Mouse (Mus musculus) hindbrain, embryonic 10.5 days (tissue): Measurements from ENCODE around the gene 3100002H09Rik. TPM values are rescaled to one million over a fixed set of nuclear protein-coding genes. Genes with fewer than 3 reads are reported as not detected.
A peak's percentile ranks its signal among the peaks of the same experiment; 100 is the strongest.

Experiments
- DNase-seq: peaks from one replicate; pipeline ENCODE4 v3.0.0-alpha.2; 2017; ENCODE audit warnings: low spot score
- H3K27ac ChIP-seq: fragments of 300-500 bp; sonication (generic); 2 replicates; pipeline ENCODE4 v1.5.1; 2016; ENCODE audit warnings: mild to moderate bottlenecking, moderate library complexity
- H3K27me3 ChIP-seq: fragments of 300-500 bp; sonication (generic); 2 replicates; pipeline ENCODE4 v1.6.1; 2016; ENCODE audit warnings: mild to moderate bottlenecking; ENCODE audit not compliant: poor library complexity, insufficient read depth, severe bottlenecking
- H3K36me3 ChIP-seq: fragments of 300-500 bp; sonication (generic); 2 replicates; pipeline ENCODE4 v1.6.1; 2016; ENCODE audit warnings: mild to moderate bottlenecking, moderate library complexity
- H3K4me1 ChIP-seq: fragments of 300-500 bp; sonication (generic); replicated peaks from 2 replicates; pipeline ENCODE4 v1.6.1; 2016; ENCODE audit warnings: mild to moderate bottlenecking
- H3K4me3 ChIP-seq: fragments of 300-500 bp; sonication (generic); 2 replicates; pipeline ENCODE4 v1.5.1; 2016; ENCODE audit warnings: mild to moderate bottlenecking, moderate library complexity
- H3K9me3 ChIP-seq: fragments of 300-500 bp; sonication (generic); 2 replicates; pipeline ENCODE4 v1.6.1; 2016; ENCODE audit warnings: mild to moderate bottlenecking, moderate library complexity
- WGBS: fragments of 180-500 bp; shearing (Covaris S2); methylation state at CpG from one replicate; pipeline ENCODE4 v1.1.7; 2016; 5-methylcytosine and 5-hydroxymethylcytosine counted together
- polyA plus RNA-seq: library from polyadenylated mRNA; unstranded; fragments of >200 nt; fragmentation: Nextera tagmentation; extraction: Ambion mirVana; gene quantifications from 2 replicates; pipeline ENCODE4 v1.2.1, GENCODE M21; 2016

The 3100002H09Rik gene
- polyA plus RNA-seq, 1 experiment from 2014 or later, result not detected

GRCm38 (mm10) chr4:124633281-124633680 is 22.7 kb upstream of the 3100002H09Rik start:
- Histone ChIP-seq H3K36me3 (no peaks in the 10 kb centered on the region), H3K4me1 (peaks cover 7% of the 10 kb centered on the region; the same call in 1 of the 2 replicates), H3K27me3 (peaks cover 28% of the 10 kb centered on the region), H3K27ac (no peak overlapping the region), H3K9me3 (no peaks in the 10 kb centered on the region), H3K4me3 (no peak overlapping the region)
- WGBS, result 6% methylated on average over 9 of the region's 9 CpGs
- DNase-seq, result peak; percentile 57

GRCm38 (mm10) chr4:124632856-124633255 is 22.3 kb upstream of the 3100002H09Rik start:
- Histone ChIP-seq H3K27ac (no peak overlapping the region), H3K36me3 (no peaks in the 10 kb centered on the region), H3K9me3 (no peaks in the 10 kb centered on the region), H3K27me3 (peaks cover 28% of the 10 kb centered on the region), H3K4me3 (no peak overlapping the region), H3K4me1 (peaks cover 7% of the 10 kb centered on the region; the same call in 1 of the 2 replicates)
- DNase-seq, result no peak
- WGBS, result 75% methylated on average over 10 of the region's 10 CpGs

GRCm38 (mm10) chr4:124631456-124631855 is 20.9 kb upstream of the 3100002H09Rik start:
- Histone ChIP-seq H3K27me3 (peaks cover 18% of the 10 kb centered on the region), H3K4me3 (no peak overlapping the region), H3K4me1 (peaks cover 11% of the 10 kb centered on the region), H3K27ac (no peak overlapping the region), H3K9me3 (no peaks in the 10 kb centered on the region), H3K36me3 (no peaks in the 10 kb centered on the region)
- DNase-seq, result no peak
- 61% methylated on average over 4 of the region's 4 CpGs for WGBS

- WGBS, result 88% methylated on average over 1 of the region's 1 CpGs
- no peak overlapping the region for H3K4me3 ChIP-seq
- H3K27me3 ChIP-seq, result peaks cover 14% of the 10 kb centered on the region
- H3K27ac ChIP-seq, result peak overlapping the region; percentile 56; the same call in 1 of the 2 replicates
- no peaks in the 10 kb centered on the region for H3K36me3 ChIP-seq
- no peaks in the 10 kb centered on the region for H3K9me3 ChIP-seq
- peaks cover 33% of the 10 kb centered on the region for H3K4me1 ChIP-seq
- DNase-seq, result no peak
Measured at GRCm38 (mm10) chr4:124626836-124627235, 16.2 kb upstream of the 3100002H09Rik start.

- 23% methylated on average over 7 of the region's 7 CpGs for WGBS
- Histone ChIP-seq H3K27me3 (peaks cover 27% of the 10 kb centered on the region), H3K4me1 (peaks cover 34% of the 10 kb centered on the region), H3K27ac (peak overlapping the region; percentile 72), H3K36me3 (no peaks in the 10 kb centered on the region), H3K4me3 (no peak overlapping the region), H3K9me3 (no peaks in the 10 kb centered on the region)
- no peak for DNase-seq
Measured at GRCm38 (mm10) chr4:124624111-124624581, 13.5 kb upstream of the 3100002H09Rik start.

GRCm38 (mm10) chr4:124622566-124622965 is 12.0 kb upstream of the 3100002H09Rik start:
- WGBS, result 89% methylated on average over 5 of the region's 5 CpGs
- H3K27ac ChIP-seq, result no peak overlapping the region
- peaks cover 36% of the 10 kb centered on the region for H3K27me3 ChIP-seq
- no peaks in the 10 kb centered on the region for H3K9me3 ChIP-seq
- H3K36me3 ChIP-seq, result no peaks in the 10 kb centered on the region
- no peak for DNase-seq
- no peak overlapping the region for H3K4me3 ChIP-seq
- H3K4me1 ChIP-seq, result peaks cover 49% of the 10 kb centered on the region

- H3K4me3 ChIP-seq, result no peak overlapping the region
- H3K27ac ChIP-seq, result no peak overlapping the region
- no peaks in the 10 kb centered on the region for H3K36me3 ChIP-seq
- H3K9me3 ChIP-seq, result no peaks in the 10 kb centered on the region
- no peak for DNase-seq
- H3K27me3 ChIP-seq, result peaks cover 43% of the 10 kb centered on the region
- WGBS, result 74% methylated on average over 11 of the region's 11 CpGs
- H3K4me1 ChIP-seq, result peaks cover 54% of the 10 kb centered on the region
Measured at GRCm38 (mm10) chr4:124621406-124621805, 10.8 kb upstream of the 3100002H09Rik start.

- H3K4me3 ChIP-seq, result peak overlapping the region; percentile 18
- H3K27me3 ChIP-seq, result peaks cover 49% of the 10 kb centered on the region
Measured at GRCm38 (mm10) chr4:124618599-124618998, 8.0 kb upstream of the 3100002H09Rik start.

GRCm38 (mm10) chr4:124616636-124617035 is 6.0 kb upstream of the 3100002H09Rik start:
- no peak overlapping the region for H3K4me3 ChIP-seq
- peaks cover 61% of the 10 kb centered on the region for H3K4me1 ChIP-seq
- WGBS, result 54% methylated on average over 1 of the region's 1 CpGs
- no peaks in the 10 kb centered on the region for H3K36me3 ChIP-seq
- peaks cover 55% of the 10 kb centered on the region for H3K27me3 ChIP-seq
- DNase-seq, result no peak
- no peak overlapping the region for H3K27ac ChIP-seq
- H3K9me3 ChIP-seq, result no peaks in the 10 kb centered on the region

More at GRCm38 (mm10) chr4:124618599-124618998, 8.0 kb upstream of the 3100002H09Rik start:
- DNase-seq, result peak; percentile 45
- 10% methylated on average over 16 of the region's 16 CpGs for WGBS
- Histone ChIP-seq H3K27ac (peak overlapping the region; percentile 77), H3K36me3 (no peaks in the 10 kb centered on the region), H3K9me3 (no peaks in the 10 kb centered on the region), H3K4me1 (peaks cover 57% of the 10 kb centered on the region)

GRCm38 (mm10) chr4:124615986-124616385 is 5.4 kb upstream of the 3100002H09Rik start:
- no peaks in the 10 kb centered on the region for H3K36me3 ChIP-seq
- H3K27me3 ChIP-seq, result peaks cover 55% of the 10 kb centered on the region
- H3K4me1 ChIP-seq, result peaks cover 58% of the 10 kb centered on the region
- no peak for DNase-seq
- no peaks in the 10 kb centered on the region for H3K9me3 ChIP-seq
- H3K27ac ChIP-seq, result no peak overlapping the region
- H3K4me3 ChIP-seq, result no peak overlapping the region
- 67% methylated on average over 9 of the region's 9 CpGs for WGBS

- Histone ChIP-seq H3K36me3 (no peaks in the 10 kb centered on the region), H3K27me3 (peaks cover 55% of the 10 kb centered on the region), H3K4me3 (no peak overlapping the region), H3K9me3 (no peaks in the 10 kb centered on the region), H3K27ac (peak overlapping the region; percentile 60), H3K4me1 (peaks cover 58% of the 10 kb centered on the region)
- 53% methylated on average over 14 of the region's 14 CpGs for WGBS
- DNase-seq, result no peak
Measured at GRCm38 (mm10) chr4:124615406-124615960, 4.9 kb upstream of the 3100002H09Rik start.

- Histone ChIP-seq H3K36me3 (no peaks in the 10 kb centered on the region), H3K9me3 (no peaks in the 10 kb centered on the region), H3K4me1 (peaks cover 57% of the 10 kb centered on the region), H3K27me3 (peaks cover 43% of the 10 kb centered on the region), H3K4me3 (no peak overlapping the region), H3K27ac (no peak overlapping the region)
- DNase-seq, result no peak
- 0% methylated on average over 1 of the region's 1 CpGs for WGBS
Measured at GRCm38 (mm10) chr4:124614189-124614588, 3.6 kb upstream of the 3100002H09Rik start.

- Histone ChIP-seq H3K27ac (no peak overlapping the region), H3K36me3 (no peaks in the 10 kb centered on the region), H3K4me1 (peaks cover 38% of the 10 kb centered on the region), H3K9me3 (no peaks in the 10 kb centered on the region), H3K27me3 (peaks cover 29% of the 10 kb centered on the region), H3K4me3 (no peak overlapping the region)
- WGBS, result 69% methylated on average over 4 of the region's 4 CpGs
- no peak for DNase-seq
Measured at GRCm38 (mm10) chr4:124611768-124612167, 1.2 kb upstream of the 3100002H09Rik start.
